Mouse (Mus musculus) cerebellum, adult 2 months (tissue): ENCODE measurements around the gene Arhgef15.

ENCODE experiments used
- CTCF ChIP-seq: fragments of 200-500 bp; IDR thresholded peaks from 2 replicates; pipeline ENCODE4 v1.5.1; 2011; ENCODE audit warnings: low read depth, mild to moderate bottlenecking, control low read depth, low read length, moderate library complexity, borderline replicate concordance; ENCODE audit not compliant: insufficient read depth
- POLR2A ChIP-seq: fragments of 200-500 bp; IDR thresholded peaks from 2 replicates; pipeline ENCODE4 v1.6.1; 2011; ENCODE audit warnings: low read length, control low read depth, borderline replicate concordance; ENCODE audit not compliant: insufficient read depth

DNA sequence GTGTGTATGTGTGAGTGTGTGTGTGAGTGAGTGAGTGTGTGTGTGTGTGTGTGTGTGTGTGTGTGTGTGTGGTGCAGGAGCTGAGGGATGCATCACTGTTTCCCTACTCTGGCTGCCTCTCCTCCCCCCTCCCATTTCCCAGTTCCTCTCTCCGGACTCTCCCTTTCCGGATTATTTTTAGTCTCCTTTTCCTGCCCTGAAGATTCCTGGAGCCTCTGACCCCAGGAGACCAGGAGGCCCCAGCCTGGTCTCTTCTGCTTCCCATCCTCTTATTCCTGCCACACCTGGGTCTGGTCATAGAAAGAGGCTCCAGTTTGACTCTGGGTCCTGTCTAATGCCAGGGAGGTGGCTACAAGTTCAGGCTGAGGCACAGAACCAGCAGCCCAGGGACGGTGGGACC, 1.2 kb downstream of the Arhgef15 start:
- TF ChIP-seq POLR2A, result no peak
- TF ChIP-seq CTCF, result no peak
